Comparison of ENCODE assay signal across 11 mouse cellular contexts in genomic region chr9:119425976-119426415, GRCm38 (mm10). TPM values are rescaled to one million over a fixed set of nuclear protein-coding genes. Genes with fewer than 3 reads are reported as not detected.
DNase-seq lines count a peak whose midpoint lies in the region; ATAC-seq and TF ChIP-seq lines count a peak whose summit lies in the region.
"Had no signal": no experiment of that assay in that cellular context is flagged by ENCODE, and none has a peak within 500 bp of the region (broad histone marks: within the 10 kb centered on the region; RNA-seq: fewer than 3 reads in every experiment).

No protein-coding gene starts in this region.

- ATAC-seq in forebrain, embryonic 15.5 days (replicated peaks): no peak
- ATAC-seq in forebrain, postnatal 0 days: no peak
- no peak for ATAC-seq in kidney, embryonic 16.5 days (ENCODE audit: low FRiP score, low TSS enrichment)

- no peaks in the 10 kb centered on the region for H3K27me3 ChIP-seq in forebrain, embryonic 15.5 days
- no peaks in the 10 kb centered on the region for H3K27me3 ChIP-seq in forebrain, postnatal 0 days (ENCODE audit: insufficient read depth, low read length)
- no peaks in the 10 kb centered on the region for H3K27me3 ChIP-seq in kidney, embryonic 16.5 days (ENCODE audit: insufficient read depth, low read length)
- no peaks in the 10 kb centered on the region for H3K27me3 ChIP-seq in limb, embryonic 10.5 days (ENCODE audit: low read depth, poor library complexity, severe bottlenecking)

- H3K27ac ChIP-seq in forebrain, embryonic 15.5 days (replicated peaks): 0 out of 2 replicates have a peak overlapping the region, but pooled peaks have one; percentile 3
- H3K27ac ChIP-seq in forebrain, postnatal 0 days (ENCODE audit: low read depth, low read length): no peak overlapping the region
- peak overlapping the region; percentile 76 for H3K27ac ChIP-seq in kidney, embryonic 16.5 days (ENCODE audit: low read length)
- peak overlapping the region; percentile 50; the same call in 1 of the 2 replicates for H3K27ac ChIP-seq in limb, embryonic 10.5 days
- H3K27ac ChIP-seq: liver, embryonic 14.5 days had no signal

- peaks cover 33% of the 10 kb centered on the region for H3K4me1 ChIP-seq in forebrain, embryonic 15.5 days
- no peaks in the 10 kb centered on the region for H3K4me1 ChIP-seq in forebrain, postnatal 0 days (ENCODE audit: insufficient read depth)
- peaks cover 36% of the 10 kb centered on the region for H3K4me1 ChIP-seq in kidney, embryonic 16.5 days (ENCODE audit: insufficient read depth, low read length)
- peaks cover 32% of the 10 kb centered on the region for H3K4me1 ChIP-seq in limb, embryonic 10.5 days

- no peak for TF ChIP-seq CTCF in forebrain, postnatal 0 days (IDR thresholded peaks at IDR 0.05; ENCODE audit: low read depth)

- DNase-seq in forebrain, postnatal 0 days: no peak
- no peak for DNase-seq in kidney, adult 11 months
- no peak for DNase-seq in limb, embryonic 10.5 days (ENCODE audit: low spot score)
- peak; percentile 43 to 70 for DNase-seq in lung, postnatal 4 days
- no peak for DNase-seq in adrenal gland, adult 2 months
- no peak for DNase-seq in ovary, postnatal 36 days (ENCODE audit: low spot score)
- DNase-seq: adrenal gland, postnatal 14 days; cerebellum, adult 18-20 months had no signal

- 87% methylated on average over 13 of the region's 13 CpGs for WGBS in forebrain, embryonic 15.5 days
- 86% methylated on average over 13 of the region's 13 CpGs for WGBS in forebrain, postnatal 0 days
- WGBS in kidney, embryonic 16.5 days: 85% methylated on average over 13 of the region's 13 CpGs
- WGBS in limb, embryonic 10.5 days: 87% methylated on average over 13 of the region's 13 CpGs

- H3K4me3 ChIP-seq in forebrain, embryonic 15.5 days: no peak overlapping the region
- H3K4me3 ChIP-seq in forebrain, postnatal 0 days (ENCODE audit: low read depth, low read length): no peak overlapping the region
- no peak overlapping the region for H3K4me3 ChIP-seq in kidney, embryonic 16.5 days (ENCODE audit: low read length)
- H3K4me3 ChIP-seq in limb, embryonic 10.5 days: no peak overlapping the region

- H3K4me2 ChIP-seq in forebrain, embryonic 15.5 days (replicated peaks): no peak overlapping the region
- H3K4me2 ChIP-seq in forebrain, postnatal 0 days (ENCODE audit: low read depth): no peak overlapping the region
- no peak overlapping the region for H3K4me2 ChIP-seq in kidney, embryonic 16.5 days (replicated peaks; ENCODE audit: low read depth, low read length)

- peaks cover 20% of the 10 kb centered on the region for H3K36me3 ChIP-seq in forebrain, embryonic 15.5 days
- H3K36me3 ChIP-seq in forebrain, postnatal 0 days (ENCODE audit: insufficient read depth): peaks cover 20% of the 10 kb centered on the region
- H3K36me3 ChIP-seq in kidney, embryonic 16.5 days (ENCODE audit: insufficient read depth, low read length): peaks cover 16% of the 10 kb centered on the region
- peaks cover 61% of the 10 kb centered on the region for H3K36me3 ChIP-seq in limb, embryonic 10.5 days

- H3K9ac ChIP-seq in forebrain, embryonic 15.5 days (replicated peaks): no peak overlapping the region
- no peak overlapping the region for H3K9ac ChIP-seq in forebrain, postnatal 0 days
- no peak overlapping the region for H3K9ac ChIP-seq in kidney, embryonic 16.5 days (replicated peaks; ENCODE audit: low read length)
- H3K9ac ChIP-seq: liver, embryonic 14.5 days had no signal

- H3K9me3 ChIP-seq in forebrain, embryonic 15.5 days: no peaks in the 10 kb centered on the region
- H3K9me3 ChIP-seq in forebrain, postnatal 0 days (ENCODE audit: low read length): no peaks in the 10 kb centered on the region
- H3K9me3 ChIP-seq in kidney, embryonic 16.5 days (ENCODE audit: low read length): no peaks in the 10 kb centered on the region
- no peaks in the 10 kb centered on the region for H3K9me3 ChIP-seq in limb, embryonic 10.5 days (replicated peaks)

RNA-seq across cellular contexts. Expression of gene Exog, which starts 18.7 kb away (rescaled TPM):
- polyA plus RNA-seq in forebrain, embryonic 15.5 days (2015; fragmentation: Nextera tagmentation; extraction: Ambion mirVana): 56.7 and 59.7 TPM in 2 replicates
- 26.6 and 26.9 TPM in 2 replicates for total RNA-seq in forebrain, postnatal 0 days (2014; rRNA removed)
- 28.6 and 39.7 TPM in 2 replicates for polyA plus RNA-seq in forebrain, postnatal 0 days (2015; fragmentation: Nextera tagmentation; extraction: Ambion mirVana)
- polyA plus RNA-seq in kidney, embryonic 16.5 days (2015; fragmentation: Nextera tagmentation; extraction: Ambion mirVana): 24.8 and 27.9 TPM in 2 replicates
- polyA plus RNA-seq in limb, embryonic 10.5 days (2016; fragmentation: Nextera tagmentation; extraction: Ambion mirVana): 39.7 and 44.6 TPM in 2 replicates
- total RNA-seq in adrenal gland, adult 2 months (2021): 1 to 10 TPM; 3.7 to 4.4 TPM
- 1.5 and 1.6 TPM in 2 replicates for polyA plus RNA-seq in adrenal gland, adult 2 months (2012; rRNA removed)

RNA-seq across cellular contexts. Expression of gene Acvr2b, which starts 24.1 kb away (rescaled TPM):
- 53.8 and 55.0 TPM in 2 replicates for polyA plus RNA-seq in forebrain, embryonic 15.5 days (2015; fragmentation: Nextera tagmentation; extraction: Ambion mirVana)
- 13.4 and 26.7 TPM in 2 replicates for total RNA-seq in forebrain, postnatal 0 days (2014; rRNA removed)
- polyA plus RNA-seq in forebrain, postnatal 0 days (2015; fragmentation: Nextera tagmentation; extraction: Ambion mirVana): 9.7 and 23.2 TPM in 2 replicates
- polyA plus RNA-seq in kidney, embryonic 16.5 days (2015; fragmentation: Nextera tagmentation; extraction: Ambion mirVana): 18.7 and 23.6 TPM in 2 replicates
- polyA plus RNA-seq in limb, embryonic 10.5 days (2016; fragmentation: Nextera tagmentation; extraction: Ambion mirVana): 74.7 and 92.6 TPM in 2 replicates
- 1 to 10 TPM; 4.4 to 7.9 TPM for total RNA-seq in adrenal gland, adult 2 months (2021)
- 4.7 and 5.9 TPM in 2 replicates for polyA plus RNA-seq in adrenal gland, adult 2 months (2012; rRNA removed)

Comparison
In these comparisons a context has a peak if more than half of its experiments do, and no peak if none do; other contexts are left out.
1. DNase-seq: peak in lung, postnatal 4 days (2 of 2); none in forebrain, postnatal 0 days (single experiment), kidney, adult 11 months (single experiment), limb, embryonic 10.5 days (single experiment), adrenal gland, adult 2 months (single experiment) and ovary, postnatal 36 days (single experiment).
2. RNA of gene Exog, which starts 18.7 kb away (polyA plus RNA-seq): 56.7 to 59.7 TPM in forebrain, embryonic 15.5 days, 39.7 to 44.6 TPM in limb, embryonic 10.5 days, 28.6 to 39.7 TPM in forebrain, postnatal 0 days and 24.8 to 27.9 TPM in kidney, embryonic 16.5 days; 1.5 to 1.6 TPM in adrenal gland, adult 2 months; every median in the first group is over 10 times any median in the second.